Mouse (Mus musculus) C2C12 (cell line): ENCODE measurements around the gene Sult1a1.

Experiments
- CTCF ChIP-seq: IDR thresholded peaks from one replicate; pipeline ENCODE4 v1.5.1; 2011; ENCODE audit not compliant: control insufficient read depth, insufficient read depth, insufficient read length
- MAX ChIP-seq: IDR thresholded peaks from one replicate; pipeline ENCODE4 v1.6.1; 2011; ENCODE audit warnings: mild to moderate bottlenecking, control low read depth
- MYOG ChIP-seq: IDR thresholded peaks from one replicate; pipeline ENCODE4 v1.6.1; 2011; ENCODE audit not compliant: control insufficient read depth, insufficient read length; ENCODE audit errors: extremely low read depth
- USF1 ChIP-seq: IDR thresholded peaks from one replicate; pipeline ENCODE4 v1.6.1; 2011; ENCODE audit warnings: low read depth, mild to moderate bottlenecking, control low read depth, moderate library complexity

DNA sequence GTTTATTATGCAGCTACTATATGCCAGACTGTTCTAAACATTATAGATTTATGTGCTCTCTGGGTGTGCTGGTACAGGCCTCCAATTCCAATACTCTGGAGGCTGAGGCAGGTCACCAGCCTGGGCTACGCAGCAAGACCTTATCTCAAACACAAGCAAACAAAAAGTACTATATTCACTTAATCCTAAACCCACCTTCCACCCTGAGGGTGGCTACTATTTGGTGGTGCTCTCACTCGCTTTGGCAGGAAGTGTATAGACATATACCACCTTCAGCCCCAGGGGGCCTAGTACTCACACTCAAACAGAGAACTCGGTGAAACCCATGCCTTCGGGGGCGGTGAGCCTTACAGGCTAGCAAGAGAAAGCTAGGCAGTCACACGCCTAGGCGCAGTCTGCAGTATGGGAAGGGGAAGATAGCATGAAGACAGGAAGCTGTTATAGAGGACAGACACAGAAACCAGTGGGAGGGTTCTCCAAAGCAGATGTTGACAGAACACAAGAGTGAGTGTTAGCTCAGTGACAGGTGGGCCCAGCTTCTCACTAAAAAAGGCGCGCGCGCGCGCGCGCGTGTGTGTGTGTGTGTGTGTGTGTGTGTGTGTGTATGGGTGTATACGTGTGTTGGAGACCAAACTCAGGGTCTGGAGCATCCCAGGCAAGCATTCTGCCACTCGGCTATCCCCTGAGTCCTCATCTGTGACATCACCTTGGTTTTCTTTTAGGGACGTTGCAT is 31.4 kb upstream of the Sult1a1 start, which contains the start of gene Coro1a:
- no peak for TF ChIP-seq CTCF
- TF ChIP-seq USF1: no peak
- TF ChIP-seq MAX: no peak
- no peak for TF ChIP-seq MYOG
